Mouse (Mus musculus) heart, postnatal 0 days (tissue): ENCODE measurements around the gene Cav1. TPM values are rescaled to one million over a fixed set of nuclear protein-coding genes. Genes with fewer than 3 reads are reported as not detected.

ENCODE experiments used
- ATAC-seq: fragments of 200-750 bp; cut with Nextera tagmentation; 2 replicates; pipeline ENCODE4 v1.8.0; 2017; ENCODE audit warnings: low read depth, moderate number of reproducible peaks, moderate library complexity; ENCODE audit not compliant: insufficient read depth
- DNase-seq: peaks from one replicate; pipeline ENCODE4 v3.0.0-alpha.2; 2016; ENCODE audit warnings: low spot score
- H3K27ac ChIP-seq: fragments of 300-500 bp; sonication (generic); 2 replicates; pipeline ENCODE4 v1.5.1; 2014; ENCODE audit warnings: low read depth, mild to moderate bottlenecking
- H3K27me3 ChIP-seq: fragments of 300-500 bp; sonication (generic); 2 replicates; pipeline ENCODE4 v1.6.1; 2014; ENCODE audit warnings: low read length, mixed read lengths; ENCODE audit not compliant: control insufficient read depth, insufficient read depth
- H3K36me3 ChIP-seq: fragments of 300-500 bp; sonication (generic); replicated peaks from 2 replicates; pipeline ENCODE4 v1.6.1; 2014; ENCODE audit warnings: low read length, mixed read lengths; ENCODE audit not compliant: control insufficient read depth, insufficient read depth
- H3K4me1 ChIP-seq: fragments of 300-500 bp; sonication (generic); 2 replicates; pipeline ENCODE4 v1.6.1; 2014; ENCODE audit warnings: antibody characterized with exemption; ENCODE audit not compliant: control insufficient read depth, insufficient read depth
- H3K4me2 ChIP-seq: fragments of 300-500 bp; sonication (generic); 2 replicates; pipeline ENCODE4 v1.6.1; 2014; ENCODE audit warnings: low read depth, mild to moderate bottlenecking, low read length, moderate library complexity
- H3K4me3 ChIP-seq: fragments of 300-500 bp; sonication (generic); 2 replicates; pipeline ENCODE4 v1.5.1; 2014; ENCODE audit warnings: low read depth, low read length
- H3K9ac ChIP-seq: fragments of 300-500 bp; sonication (generic); replicated peaks from 2 replicates; pipeline ENCODE4 v1.6.1; 2014; ENCODE audit warnings: low read depth, low read length, mixed read lengths
- H3K9me3 ChIP-seq: fragments of 300-500 bp; sonication (generic); replicated peaks from 2 replicates; pipeline ENCODE4 v1.6.1; 2016; ENCODE audit warnings: low read length; ENCODE audit not compliant: control insufficient read depth
- CTCF ChIP-seq: IDR thresholded peaks from 2 replicates; pipeline ENCODE4 v1.5.1; 2016; ENCODE audit warnings: antibody characterized with exemption, control low read depth, low read depth
- EP300 ChIP-seq: IDR thresholded peaks from 2 replicates; pipeline ENCODE4 v1.6.1; 2016; ENCODE audit warnings: antibody characterized with exemption, low read depth
- WGBS: fragments of 180-500 bp; shearing (Covaris S2); extraction: QIAGEN DNeasy Blood & Tissue Kit; methylation state at CpG from one replicate; pipeline ENCODE4 v1.1.7; 2014; 5-methylcytosine and 5-hydroxymethylcytosine counted together
- polyA plus RNA-seq: library from polyadenylated mRNA; unstranded; fragments of >200 nt; fragmentation: Nextera tagmentation; extraction: Ambion mirVana; gene quantifications from 2 replicates; pipeline ENCODE4 v1.2.1, GENCODE M21; 2015
- total RNA-seq: library from RNA; depleted of rRNA; stranded (reverse); fragments of >200 nt; gene quantifications from 2 replicates; pipeline ENCODE4 v1.2.3, GENCODE M21; 2014; ENCODE audit warnings: low replicate concordance; rRNA removed

Cav1 gene
- total RNA-seq (461 and 590 TPM in 2 replicates), polyA plus RNA-seq (335 and 338 TPM in 2 replicates)

- peak; percentile 78 for ATAC-seq
- peak; percentile 11; the same call in 1 of the 2 replicates for TF ChIP-seq CTCF
- TF ChIP-seq EP300: no peak
- WGBS: 1% methylated on average over 26 of the region's 26 CpGs
Observed at GRCm38 (mm10) chr6:17305954-17306601, at the start of gene Cav1. Cav1 (plus strand) TSS chr6:17306335.

GRCm38 (mm10) chr6:17258142-17258541, 48.0 kb upstream of the Cav1 start:
- Histone ChIP-seq H3K9ac (no peak overlapping the region), H3K4me1 (no peaks in the 10 kb centered on the region), H3K9me3 (no peaks in the 10 kb centered on the region), H3K27ac (no peak overlapping the region), H3K27me3 (no peaks in the 10 kb centered on the region), H3K36me3 (no peaks in the 10 kb centered on the region), H3K4me2 (no peak overlapping the region), H3K4me3 (no peak overlapping the region)
- DNase-seq: no peak
- WGBS: 87% methylated on average over 1 of the region's 1 CpGs
- TF ChIP-seq EP300 (no peak), CTCF (no peak)
- no peak for ATAC-seq

More at GRCm38 (mm10) chr6:17305954-17306601, at the start of gene Cav1:
- Histone ChIP-seq H3K4me2 (peak within 1 kb of the TSS; percentile 92), H3K9me3 (no peaks in the 10 kb centered on the region), H3K4me1 (0 out of 2 replicates have a peak, but pooled peaks cover 6% of the 10 kb centered on the region), H3K4me3 (peak within 1 kb of the TSS; percentile 78), H3K36me3 (no peaks in the 10 kb centered on the region), H3K27me3 (peaks cover 5% of the 10 kb centered on the region; the same call in 1 of the 2 replicates), H3K9ac (peak within 1 kb of the TSS; percentile 79), H3K27ac (peak within 1 kb of the TSS; percentile 94)
- DNase-seq: peak; percentile 63

DNA sequence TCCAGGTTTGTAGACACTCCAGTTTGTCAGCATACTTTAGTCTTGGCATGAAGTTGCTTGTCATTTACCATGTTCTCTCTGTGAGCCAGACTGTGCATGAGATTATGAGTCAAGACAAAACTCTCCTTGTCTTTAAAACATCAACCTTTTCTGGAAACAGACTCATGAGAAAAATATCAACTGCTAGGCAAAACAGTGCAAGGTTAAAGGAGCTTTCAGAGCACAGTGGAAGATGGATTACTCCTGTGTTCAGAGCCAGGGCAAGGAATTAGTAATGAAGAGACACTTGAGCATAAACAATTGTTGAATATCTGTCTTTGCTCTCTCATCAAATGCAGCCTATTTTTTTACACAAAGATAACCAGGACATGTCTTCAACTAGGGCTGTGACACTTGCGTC, 47.2 kb upstream of the Cav1 start:
- Histone ChIP-seq H3K27ac (no peak overlapping the region), H3K4me2 (no peak overlapping the region), H3K4me3 (no peak overlapping the region), H3K27me3 (no peaks in the 10 kb centered on the region), H3K9me3 (no peaks in the 10 kb centered on the region), H3K9ac (no peak overlapping the region), H3K4me1 (no peaks in the 10 kb centered on the region), H3K36me3 (no peaks in the 10 kb centered on the region)
- TF ChIP-seq EP300 (no peak), CTCF (no peak)
- no peak for ATAC-seq
- WGBS: 43% methylated on average over 1 of the region's 1 CpGs
- DNase-seq: no peak

GRCm38 (mm10) chr6:17262786-17263185, 43.3 kb upstream of the Cav1 start:
- H3K9me3 ChIP-seq: no peaks in the 10 kb centered on the region
- DNase-seq (no peak), ATAC-seq (no peak)
- no peak for TF ChIP-seq CTCF
- no peak for TF ChIP-seq EP300
- H3K9ac ChIP-seq: no peak overlapping the region
- H3K4me3 ChIP-seq: no peak overlapping the region
- no peaks in the 10 kb centered on the region for H3K36me3 ChIP-seq
- no peaks in the 10 kb centered on the region for H3K4me1 ChIP-seq
- H3K27me3 ChIP-seq: no peaks in the 10 kb centered on the region
- H3K27ac ChIP-seq: no peak overlapping the region
- WGBS: 34% methylated on average over 2 of the region's 2 CpGs
- no peak overlapping the region for H3K4me2 ChIP-seq

- 56% methylated on average over 4 of the region's 4 CpGs for WGBS
Observed at GRCm38 (mm10) chr6:17265043-17265442, 41.1 kb upstream of the Cav1 start.

More at GRCm38 (mm10) chr6:17265043-17265442, 41.1 kb upstream of the Cav1 start:
- H3K9ac ChIP-seq: no peak overlapping the region
- H3K4me3 ChIP-seq: no peak overlapping the region
- no peaks in the 10 kb centered on the region for H3K36me3 ChIP-seq
- no peak overlapping the region for H3K4me2 ChIP-seq
- ATAC-seq: no peak
- H3K27me3 ChIP-seq: no peaks in the 10 kb centered on the region
- H3K27ac ChIP-seq: no peak overlapping the region
- no peaks in the 10 kb centered on the region for H3K4me1 ChIP-seq
- H3K9me3 ChIP-seq: no peaks in the 10 kb centered on the region
- TF ChIP-seq EP300 (no peak), CTCF (no peak)
- no peak for DNase-seq
